Mouse (Mus musculus) CH12.LX (cell line): ENCODE measurements around the gene Gm4707. TPM values are rescaled to one million over a fixed set of nuclear protein-coding genes. Genes with fewer than 3 reads are reported as not detected.
A peak's percentile ranks its signal among the peaks of the same experiment; 100 is the strongest.

Source experiments
- DNase-seq: peaks from one replicate; pipeline ENCODE4 v3.0.0-alpha.2; 2013; ENCODE audit errors: extremely low read depth
- H3K27ac ChIP-seq: 2 replicates; pipeline ENCODE4 v1.5.1; 2012; ENCODE audit warnings: low read depth, mild to moderate bottlenecking, control low read depth, moderate library complexity; ENCODE audit not compliant: insufficient read depth
- H3K27me3 ChIP-seq: replicated peaks from 2 replicates; pipeline ENCODE3; 2012; ENCODE audit warnings: inconsistent platforms
- H3K36me3 ChIP-seq, 2 experiments: replicated peaks in 1 of 2; 2 replicates each; pipeline versions ENCODE3 to v1.6.1; 2012; ENCODE audit warnings: inconsistent platforms in 1 of 2, low read length in 1 of 2, mild to moderate bottlenecking in 1 of 2, mixed read lengths in 1 of 2, moderate library complexity in 1 of 2; ENCODE audit not compliant: control insufficient read depth in 1 of 2, insufficient read depth in 1 of 2
- H3K4me1 ChIP-seq, 2 experiments: 2 replicates each; pipeline ENCODE4 v1.6.1; 2012; ENCODE audit warnings: inconsistent platforms in 1 of 2, moderate library complexity in 1 of 2; ENCODE audit not compliant: insufficient read depth in 2 of 2, control insufficient read depth in 1 of 2
- H3K4me2 ChIP-seq: 2 replicates; pipeline ENCODE4 v1.6.1; 2012; ENCODE audit warnings: low read depth, mild to moderate bottlenecking, control low read depth; ENCODE audit not compliant: poor library complexity, insufficient read depth, severe bottlenecking
- H3K4me3 ChIP-seq, 3 experiments: fragments of 150-350 bp in 1 of 3; sonication (generic) in 1 of 3; replicated peaks in 1 of 3; 2 replicates each; pipeline versions ENCODE3 to v1.5.1; 2011 to 2012; ENCODE audit warnings: low read depth in 2 of 3, low read length in 2 of 3, mild to moderate bottlenecking in 2 of 3, moderate library complexity in 2 of 3, control low read depth in 1 of 3, improper control_type of control experiment in 1 of 3, inconsistent platforms in 1 of 3, mixed read lengths in 1 of 3; ENCODE audit not compliant: poor library complexity in 1 of 3
- H3K79me2 ChIP-seq: replicated peaks from 2 replicates; pipeline ENCODE4 v1.6.1; 2012; ENCODE audit warnings: mild to moderate bottlenecking, moderate library complexity; ENCODE audit not compliant: control insufficient read depth, poor library complexity, insufficient read depth, severe bottlenecking; ENCODE audit errors: extremely low read depth
- H3K9ac ChIP-seq: 2 replicates; pipeline ENCODE4 v1.6.1; 2012; ENCODE audit warnings: low read depth, mild to moderate bottlenecking, control low read depth, moderate library complexity; ENCODE audit not compliant: insufficient read depth
- H3K9me3 ChIP-seq: replicated peaks from 2 replicates; pipeline ENCODE3; 2012; ENCODE audit warnings: low read length, inconsistent platforms, mixed read lengths
- CHD1 ChIP-seq: IDR thresholded peaks from 2 replicates; pipeline ENCODE4 v1.6.1; 2012; ENCODE audit warnings: low read depth, low read length, improper control_type of control experiment, inconsistent platforms
- CHD2 ChIP-seq: IDR thresholded peaks from 2 replicates; pipeline ENCODE4 v1.6.1; 2011; ENCODE audit warnings: low read length, improper control_type of control experiment
- CTCF ChIP-seq, 2 experiments: IDR thresholded peaks in 1 of 2; conservative IDR thresholded peaks in 1 of 2; 2 replicates each; pipeline ENCODE4 v1.5.1; 2011 to 2012; ENCODE audit warnings: low read depth in 2 of 2, low read length in 2 of 2, improper control_type of control experiment in 1 of 2, inconsistent platforms in 1 of 2, mild to moderate bottlenecking in 1 of 2, moderate library complexity in 1 of 2
- ETS1 ChIP-seq: conservative IDR thresholded peaks from 2 replicates; pipeline ENCODE4 v1.6.1; 2012; ENCODE audit warnings: low read depth, mild to moderate bottlenecking, inconsistent platforms, low read length, improper control_type of control experiment, moderate library complexity
- HCFC1 ChIP-seq: IDR thresholded peaks from 2 replicates; pipeline ENCODE4 v1.6.1; 2012; ENCODE audit warnings: low read depth, mild to moderate bottlenecking, inconsistent platforms, low read length, improper control_type of control experiment
- JUN ChIP-seq: IDR thresholded peaks from 2 replicates; pipeline ENCODE4 v1.6.1; 2011; ENCODE audit warnings: low read depth, mild to moderate bottlenecking, low read length, improper control_type of control experiment, moderate library complexity; ENCODE audit not compliant: insufficient read depth
- JUND ChIP-seq: conservative IDR thresholded peaks from 2 replicates; pipeline ENCODE4 v1.6.1; 2011; ENCODE audit warnings: low read depth, low read length, improper control_type of control experiment
- KAT2A ChIP-seq: IDR thresholded peaks from 2 replicates; pipeline ENCODE4 v1.6.1; 2012; ENCODE audit warnings: low read length, improper control_type of control experiment, inconsistent platforms; ENCODE audit not compliant: insufficient replicate concordance
- MAFK ChIP-seq: IDR thresholded peaks from 2 replicates; pipeline ENCODE4 v1.6.1; 2011; ENCODE audit warnings: low read length, improper control_type of control experiment; ENCODE audit not compliant: insufficient replicate concordance
- MAX ChIP-seq: IDR thresholded peaks from 2 replicates; pipeline ENCODE4 v1.6.1; 2011; ENCODE audit warnings: low read length, improper control_type of control experiment
- MAZ ChIP-seq: IDR thresholded peaks from 2 replicates; pipeline ENCODE4 v1.6.1; 2012; ENCODE audit warnings: low read depth, mild to moderate bottlenecking, inconsistent platforms, low read length, improper control_type of control experiment, moderate library complexity
- MEF2A ChIP-seq: IDR thresholded peaks from 2 replicates; pipeline ENCODE4 v1.6.1; 2014; ENCODE audit warnings: low read depth, mild to moderate bottlenecking, inconsistent platforms, low read length, improper control_type of control experiment, borderline replicate concordance
- MYC ChIP-seq: IDR thresholded peaks from 2 replicates; pipeline ENCODE4 v1.6.1; 2011; ENCODE audit warnings: low read depth, mild to moderate bottlenecking, improper control_type of control experiment, low read length
- NELFE ChIP-seq: IDR thresholded peaks from 2 replicates; pipeline ENCODE4 v1.6.1; 2011; ENCODE audit warnings: low read depth, low read length, improper control_type of control experiment
- NRF1 ChIP-seq: IDR thresholded peaks from 2 replicates; pipeline ENCODE4 v1.6.1; 2014; ENCODE audit warnings: low read depth, mild to moderate bottlenecking, inconsistent platforms, low read length, improper control_type of control experiment, moderate library complexity
- POLR2A ChIP-seq: IDR thresholded peaks from 2 replicates; pipeline ENCODE4 v1.6.1; 2011; ENCODE audit warnings: low read depth, mild to moderate bottlenecking, improper control_type of control experiment, low read length
- RCOR1 ChIP-seq: conservative IDR thresholded peaks from 2 replicates; pipeline ENCODE4 v1.6.1; 2012; ENCODE audit warnings: low read depth, mild to moderate bottlenecking, inconsistent platforms, low read length, improper control_type of control experiment
- SMC3 ChIP-seq: IDR thresholded peaks from 2 replicates; pipeline ENCODE4 v1.6.1; 2011; ENCODE audit warnings: low read depth, low read length, improper control_type of control experiment
- TCF12 ChIP-seq: IDR thresholded peaks from 2 replicates; pipeline ENCODE4 v1.6.1; 2014; ENCODE audit warnings: low read depth, mild to moderate bottlenecking, inconsistent platforms, low read length, improper control_type of control experiment
- ZC3H11A ChIP-seq: IDR thresholded peaks from 2 replicates; pipeline ENCODE4 v1.6.1; 2012; ENCODE audit warnings: low read depth, mild to moderate bottlenecking, inconsistent platforms, low read length, improper control_type of control experiment
- ZKSCAN1 ChIP-seq: IDR thresholded peaks from 2 replicates; pipeline ENCODE4 v1.6.1; 2012; ENCODE audit warnings: low read depth, inconsistent platforms, low read length, improper control_type of control experiment, borderline replicate concordance
- ZNF384 ChIP-seq: IDR thresholded peaks from 2 replicates; pipeline ENCODE4 v1.6.1; 2012; ENCODE audit warnings: low read depth, low read length, improper control_type of control experiment, inconsistent platforms
- dilution Hi-C: fragments of 300-500 bp; cut with MboI; formaldehyde crosslinking; loops from 2 replicates; pipeline ENCODE4 v1.14.3; 2020; ENCODE audit warnings: low sequenced_read_pairs; ENCODE audit not compliant: extremely low pct_unique_long_range_greater_than_20kb, extremely low pct_ligation_motif_present
- in situ Hi-C: fragments of 300-500 bp; cut with MboI; formaldehyde crosslinking; loops from 3 replicates; pipeline ENCODE4 v1.14.3; 2019; ENCODE audit warnings: low sequenced_read_pairs, low pct_ligation_motif_present, low pct_unique_long_range_greater_than_20kb, mixed read lengths
- polyA plus RNA-seq: library from polyadenylated mRNA; unstranded; fragments of >175 nt; gene quantifications from 2 replicates; pipeline ENCODE4 v1.2.1, GENCODE M21; 2012; ENCODE audit warnings: low read depth; ENCODE audit not compliant: insufficient read length
- total RNA-seq, 2 experiments: library from RNA; depleted of rRNA; stranded (reverse); fragments of 300-350 nt in 1 of 2; fragments of >200 nt in 1 of 2; gene quantifications; 2 replicates each; pipeline ENCODE4 v1.2.3; 2012 to 2014

Gene Gm4707
- total and polyA plus RNA-seq, 3 experiments, result 0.33 to 1.5 (median 1.1) TPM

DNA sequence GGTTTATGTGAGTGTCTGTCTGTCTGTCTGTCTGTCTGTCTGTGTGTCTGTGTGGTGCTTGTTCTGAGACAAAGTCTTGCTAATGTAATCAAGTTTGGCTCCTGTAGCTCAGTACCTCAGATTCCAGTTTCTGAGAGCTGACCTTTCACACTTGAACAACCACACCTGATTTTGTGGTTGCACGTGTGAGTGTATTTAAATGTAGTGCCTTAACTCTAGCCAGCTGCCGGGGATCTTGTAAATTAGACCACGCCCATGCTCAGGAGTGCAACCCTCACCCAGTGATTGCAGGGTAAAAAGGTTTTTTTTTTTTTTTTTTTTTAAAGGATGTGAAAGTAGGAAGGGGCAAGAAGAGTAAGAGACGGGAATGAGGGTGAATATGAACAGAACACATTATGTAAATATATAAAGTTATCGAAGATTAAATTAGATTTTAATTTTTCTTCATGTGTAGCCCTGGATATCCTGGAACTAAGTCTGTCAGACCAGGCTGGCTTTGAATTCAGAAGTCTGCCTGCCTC is 19.7 kb upstream of the Gm4707 start (continued):
- TF ChIP-seq MAZ (no peak), NELFE (no peak), KAT2A (no peak), NRF1 (no peak), MEF2A (no peak), MAFK (0 out of 2 replicates have a peak, but pooled peaks have one; percentile 31), CHD2 (0 out of 2 replicates have a peak, but pooled peaks have one; percentile 24), JUND (no peak; the same call in 1 of the 2 replicates)

DNA sequence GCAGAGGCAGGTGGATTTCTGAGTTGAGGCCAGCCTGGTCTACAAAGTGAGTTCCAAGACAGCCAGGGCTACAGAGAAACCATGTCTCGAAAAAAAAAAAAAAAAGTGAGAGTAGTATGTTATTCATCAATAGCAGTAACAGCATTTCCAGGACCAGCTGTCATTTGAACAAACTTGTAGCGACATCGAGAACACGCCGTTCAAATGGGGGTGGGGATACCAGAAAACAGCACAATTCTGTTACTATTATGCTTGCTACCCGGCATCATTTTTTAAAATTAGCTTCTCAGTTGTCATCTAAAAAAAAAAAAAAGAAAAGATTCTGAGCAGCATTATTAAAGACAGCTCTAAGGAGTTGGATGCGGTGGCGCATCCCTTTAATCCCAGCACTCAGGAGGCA is 17.8 kb upstream of the Gm4707 start:
- DNase-seq, result no peak
- no peak overlapping the region for H3K9ac ChIP-seq
- dilution Hi-C loops, result no loop called here
- no peak overlapping the region for H3K27ac ChIP-seq
- peaks cover 2% of the 10 kb centered on the region for H3K27me3 ChIP-seq
- no peak overlapping the region for H3K4me3 ChIP-seq
- no peaks in the 10 kb centered on the region for H3K9me3 ChIP-seq
- H3K4me2 ChIP-seq, result no peak overlapping the region
- H3K4me1 ChIP-seq, result peaks cover 12 to 40% of the 10 kb centered on the region in 2 experiments
- peaks cover 24% of the 10 kb centered on the region for H3K79me2 ChIP-seq
- H3K36me3 ChIP-seq, result peaks cover 0 to 1% of the 10 kb centered on the region in 2 experiments
- TF ChIP-seq KAT2A (no peak), MEF2A (no peak), MAX (no peak), SMC3 (no peak), TCF12 (no peak), ZNF384 (no peak), ETS1 (no peak), CHD1 (no peak)
- in situ Hi-C loops, result no loop called here

DNA sequence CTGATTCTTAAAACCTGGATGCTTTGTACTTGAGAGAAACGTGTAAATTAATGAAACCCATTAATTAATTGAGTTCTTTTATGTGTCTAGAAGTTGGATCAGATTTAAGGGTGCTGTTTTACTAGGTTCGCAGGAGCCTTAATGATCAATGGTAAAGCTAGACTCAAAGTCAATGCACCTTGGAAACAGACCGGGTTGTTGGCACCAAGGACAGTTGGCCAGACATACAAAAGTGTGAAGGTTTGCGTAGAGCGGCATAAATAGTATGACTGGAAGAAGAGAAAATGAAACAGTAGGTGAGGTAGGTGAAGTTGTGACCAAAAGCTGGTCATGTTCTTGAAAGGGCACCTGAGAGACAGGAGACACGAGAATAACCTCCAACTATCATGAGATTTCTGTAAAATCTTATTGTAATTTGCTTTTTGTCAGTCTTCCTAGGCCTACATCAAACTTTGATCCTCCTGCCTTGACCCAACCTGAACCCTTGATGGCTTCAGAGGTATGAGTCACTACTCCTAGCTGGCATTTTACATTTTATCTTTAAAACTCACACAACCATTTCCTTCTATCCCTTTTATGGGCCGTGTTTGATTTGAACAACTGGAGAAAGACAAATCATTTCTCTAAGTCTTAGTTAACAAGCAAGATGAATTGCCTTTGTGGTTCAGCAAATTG is 16.8 kb upstream of the Gm4707 start:
- Histone ChIP-seq H3K36me3 (peaks cover 0 to 2% of the 10 kb centered on the region in 2 experiments), H3K79me2 (peaks cover 34% of the 10 kb centered on the region), H3K4me2 (no peak overlapping the region; the same call in 1 of the 2 replicates), H3K4me1 (peaks cover 13 to 46% of the 10 kb centered on the region in 2 experiments), H3K9me3 (no peaks in the 10 kb centered on the region), H3K27ac (no peak overlapping the region), H3K9ac (no peak overlapping the region), H3K27me3 (peaks cover 2% of the 10 kb centered on the region), H3K4me3 (no peak overlapping the region)
- dilution Hi-C loops, result no loop called here
- TF ChIP-seq CTCF (conservative IDR thresholded peaks at IDR 0.05 in 1 of 2, IDR thresholded peaks at IDR 0.05 in 1 of 2; ENCODE audit: low read depth in 2 of 2, low read length in 2 of 2) (no peak), KAT2A (no peak), MAZ (no peak), NELFE (no peak), RCOR1 (no peak), SMC3 (no peak), JUN (no peak), CHD2 (no peak), ZKSCAN1 (no peak), POLR2A (no peak), MYC (no peak), HCFC1 (no peak), ZNF384 (no peak), MAX (no peak), ZC3H11A (no peak)
- DNase-seq, result no peak
- in situ Hi-C loops, result no loop called here
